Mouse (Mus musculus) forebrain, embryonic 16.5 days (tissue): ENCODE data around the gene Mmp15. TPM values are rescaled to one million over a fixed set of nuclear protein-coding genes. Genes with fewer than 3 reads are reported as not detected.

ENCODE experiments used
- ATAC-seq: fragments of 200-750 bp; cut with Nextera tagmentation; 2 replicates; pipeline ENCODE4 v1.8.0; 2017; ENCODE audit warnings: mild to moderate bottlenecking, moderate library complexity
- H3K27ac ChIP-seq: fragments of 300-500 bp; sonication (generic); 2 replicates; pipeline ENCODE4 v1.5.1; 2014; ENCODE audit warnings: low read length, control low read depth
- H3K27me3 ChIP-seq: fragments of 300-500 bp; sonication (generic); replicated peaks from 2 replicates; pipeline ENCODE4 v1.6.1; 2014; ENCODE audit warnings: low read length; ENCODE audit not compliant: control insufficient read depth, insufficient read depth
- H3K36me3 ChIP-seq: fragments of 300-500 bp; sonication (generic); 2 replicates; pipeline ENCODE4 v1.6.1; 2014; ENCODE audit not compliant: control insufficient read depth, insufficient read depth
- H3K4me1 ChIP-seq: fragments of 300-500 bp; sonication (generic); replicated peaks from 2 replicates; pipeline ENCODE4 v1.6.1; 2014; ENCODE audit warnings: low read length; ENCODE audit not compliant: control insufficient read depth, insufficient read depth
- H3K4me2 ChIP-seq: fragments of 300-500 bp; sonication (generic); 2 replicates; pipeline ENCODE4 v1.6.1; 2014; ENCODE audit warnings: mild to moderate bottlenecking, low read length, control low read depth
- H3K4me3 ChIP-seq: fragments of 300-500 bp; sonication (generic); replicated peaks from 2 replicates; pipeline ENCODE4 v1.5.1; 2014; ENCODE audit warnings: mild to moderate bottlenecking, low read length, control low read depth
- H3K9ac ChIP-seq: fragments of 300-500 bp; sonication (generic); replicated peaks from 2 replicates; pipeline ENCODE4 v1.6.1; 2014; ENCODE audit warnings: low read depth, low read length, control low read depth
- H3K9me3 ChIP-seq: fragments of 300-500 bp; sonication (generic); 2 replicates; pipeline ENCODE4 v1.6.1; 2016; ENCODE audit warnings: low read length; ENCODE audit not compliant: control insufficient read depth
- WGBS: fragments of 180-500 bp; shearing (Covaris S2); extraction: QIAGEN DNeasy Blood & Tissue Kit; methylation state at CpG from one replicate; pipeline ENCODE4 v1.1.7; 2014; 5-methylcytosine and 5-hydroxymethylcytosine counted together
- polyA plus RNA-seq: library from polyadenylated mRNA; unstranded; fragments of >200 nt; fragmentation: Nextera tagmentation; extraction: Ambion mirVana; gene quantifications from 2 replicates; pipeline ENCODE4 v1.2.1, GENCODE M21; 2015

Mmp15 gene
- polyA plus RNA-seq, 1 experiment from 2014 or later, result 11.3 TPM

- Histone ChIP-seq H3K9ac (peak overlapping the region; percentile 58), H3K27me3 (no peaks in the 10 kb centered on the region), H3K36me3 (peaks cover 6% of the 10 kb centered on the region; the same call in 1 of the 2 replicates), H3K4me3 (peak overlapping the region; percentile 44), H3K4me2 (peak overlapping the region; percentile 78), H3K9me3 (no peaks in the 10 kb centered on the region), H3K27ac (no peak overlapping the region), H3K4me1 (peaks cover 13% of the 10 kb centered on the region)
- WGBS, result 4% methylated on average over 41 of the region's 41 CpGs
- peak; percentile 57 for ATAC-seq
Observed at GRCm38 (mm10) chr8:95320224-95321139, 31.6 kb upstream of the Mmp15 start.

GRCm38 (mm10) chr8:95323201-95323600 lies 28.9 kb upstream of the Mmp15 start:
- no peak for ATAC-seq
- Histone ChIP-seq H3K36me3 (peaks cover 26% of the 10 kb centered on the region), H3K4me1 (peaks cover 16% of the 10 kb centered on the region), H3K4me2 (no peak overlapping the region), H3K9ac (no peak overlapping the region), H3K9me3 (no peaks in the 10 kb centered on the region), H3K4me3 (no peak overlapping the region), H3K27ac (no peak overlapping the region), H3K27me3 (no peaks in the 10 kb centered on the region)
- WGBS, result 91% methylated on average over 3 of the region's 3 CpGs

- no peak overlapping the region for H3K27ac ChIP-seq
- no peak overlapping the region for H3K4me3 ChIP-seq
- ATAC-seq, result no peak
- no peak overlapping the region for H3K9ac ChIP-seq
- H3K27me3 ChIP-seq, result no peaks in the 10 kb centered on the region
- H3K4me2 ChIP-seq, result no peak overlapping the region
- 40% methylated on average over 5 of the region's 5 CpGs for WGBS
- peaks cover 38% of the 10 kb centered on the region for H3K36me3 ChIP-seq
- H3K9me3 ChIP-seq, result no peaks in the 10 kb centered on the region
- peaks cover 22% of the 10 kb centered on the region for H3K4me1 ChIP-seq
Observed at GRCm38 (mm10) chr8:95324646-95325045, 27.4 kb upstream of the Mmp15 start.

DNA sequence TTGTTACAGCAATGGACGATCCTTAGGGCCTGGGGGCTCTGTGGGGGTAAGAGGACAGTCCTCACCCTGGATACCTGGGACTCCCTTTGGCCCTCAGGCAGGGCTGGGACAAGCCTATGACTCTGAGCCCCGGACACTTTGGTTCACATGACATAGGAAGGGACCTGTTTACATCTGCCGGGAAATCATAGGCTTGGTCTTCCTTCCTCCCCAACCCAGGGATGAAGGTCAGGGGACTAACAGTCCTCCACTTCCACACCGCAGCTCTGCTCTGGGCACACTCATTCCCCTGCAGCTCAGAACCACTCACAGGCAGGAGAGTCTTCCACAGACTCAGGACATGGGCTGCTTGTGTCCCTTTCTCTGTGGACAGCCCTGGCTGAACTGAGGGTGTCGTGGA lies 25.2 kb upstream of the Mmp15 start:
- WGBS, result 92% methylated on average over 5 of the region's 5 CpGs
- H3K4me2 ChIP-seq, result no peak overlapping the region
- no peak overlapping the region for H3K27ac ChIP-seq
- H3K4me3 ChIP-seq, result no peak overlapping the region
- peaks cover 22% of the 10 kb centered on the region for H3K4me1 ChIP-seq
- peaks cover 38% of the 10 kb centered on the region for H3K36me3 ChIP-seq
- no peak for ATAC-seq
- no peak overlapping the region for H3K9ac ChIP-seq
- no peaks in the 10 kb centered on the region for H3K27me3 ChIP-seq
- H3K9me3 ChIP-seq, result no peaks in the 10 kb centered on the region

GRCm38 (mm10) chr8:95327866-95328465 lies 24.1 kb upstream of the Mmp15 start:
- H3K4me3 ChIP-seq, result no peak overlapping the region
- H3K27me3 ChIP-seq, result no peaks in the 10 kb centered on the region
- no peak overlapping the region for H3K4me2 ChIP-seq
- peaks cover 25% of the 10 kb centered on the region for H3K4me1 ChIP-seq
- peaks cover 35% of the 10 kb centered on the region for H3K36me3 ChIP-seq
- no peaks in the 10 kb centered on the region for H3K9me3 ChIP-seq
- WGBS, result 89% methylated on average over 46 of the region's 46 CpGs
- H3K9ac ChIP-seq, result no peak overlapping the region
- no peak overlapping the region for H3K27ac ChIP-seq
- ATAC-seq, result no peak

DNA sequence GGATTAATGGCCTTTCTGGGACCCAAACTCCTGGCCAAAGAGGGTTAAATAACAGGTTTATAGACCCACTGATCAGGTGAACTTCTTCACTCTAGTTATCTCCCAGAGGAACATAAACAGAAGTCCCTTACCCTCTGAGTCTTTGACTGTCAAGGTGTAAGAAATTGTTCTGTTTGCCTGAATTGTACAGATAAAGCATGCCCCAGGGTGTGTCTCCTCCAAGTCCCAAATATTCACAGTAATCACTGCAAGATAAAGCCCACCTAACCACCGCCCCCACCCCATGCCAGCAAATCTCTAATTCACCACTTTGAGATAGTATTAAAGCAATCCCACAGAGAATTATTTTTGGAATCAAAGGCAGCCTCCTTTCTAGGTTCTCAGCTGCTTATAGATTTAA lies 21.7 kb upstream of the Mmp15 start:
- Histone ChIP-seq H3K4me3 (peak overlapping the region; percentile 96), H3K27ac (no peak overlapping the region), H3K4me2 (peak overlapping the region; percentile 66), H3K9ac (peak overlapping the region; percentile 98), H3K4me1 (peaks cover 27% of the 10 kb centered on the region), H3K27me3 (no peaks in the 10 kb centered on the region), H3K9me3 (no peaks in the 10 kb centered on the region), H3K36me3 (peaks cover 32% of the 10 kb centered on the region)
- ATAC-seq, result no peak
- 79% methylated on average over 1 of the region's 1 CpGs for WGBS

DNA sequence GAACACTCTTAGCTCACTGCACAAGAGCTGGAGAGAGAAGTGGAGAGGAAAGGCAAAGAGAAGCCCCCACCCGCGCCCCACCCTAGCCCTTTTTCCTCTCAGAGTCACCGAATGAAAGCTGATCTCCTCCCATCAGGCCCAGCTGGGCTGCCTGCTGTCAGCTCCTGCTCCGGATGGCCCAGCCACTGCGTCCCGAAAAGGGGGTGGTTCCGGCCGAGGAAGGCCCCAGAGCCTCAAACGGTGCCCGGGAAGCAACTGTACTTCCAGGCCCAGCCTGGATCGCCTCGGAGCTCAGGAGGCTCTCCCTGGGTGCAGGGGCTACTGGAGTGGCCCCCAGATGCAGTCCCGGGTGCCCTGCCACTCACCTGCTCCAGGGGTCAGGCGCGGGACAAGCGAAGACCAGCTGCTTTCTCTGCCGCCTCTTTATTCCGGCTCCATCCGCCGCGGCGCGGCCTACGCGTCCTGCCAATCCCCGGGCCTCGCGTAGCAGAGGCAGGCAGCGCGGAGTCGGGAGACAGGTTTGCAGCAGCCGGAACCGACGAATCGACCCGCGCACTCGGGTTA lies 20.8 kb upstream of the Mmp15 start:
- WGBS, result 0% methylated on average over 36 of the region's 38 CpGs
- Histone ChIP-seq H3K27ac (peak overlapping the region; percentile 94), H3K9ac (peak overlapping the region; percentile 98), H3K4me1 (peaks cover 27% of the 10 kb centered on the region), H3K4me2 (peak overlapping the region; percentile 66), H3K9me3 (no peaks in the 10 kb centered on the region), H3K4me3 (peak overlapping the region; percentile 96), H3K36me3 (peaks cover 28% of the 10 kb centered on the region), H3K27me3 (no peaks in the 10 kb centered on the region)
- ATAC-seq, result peak; percentile 57

DNA sequence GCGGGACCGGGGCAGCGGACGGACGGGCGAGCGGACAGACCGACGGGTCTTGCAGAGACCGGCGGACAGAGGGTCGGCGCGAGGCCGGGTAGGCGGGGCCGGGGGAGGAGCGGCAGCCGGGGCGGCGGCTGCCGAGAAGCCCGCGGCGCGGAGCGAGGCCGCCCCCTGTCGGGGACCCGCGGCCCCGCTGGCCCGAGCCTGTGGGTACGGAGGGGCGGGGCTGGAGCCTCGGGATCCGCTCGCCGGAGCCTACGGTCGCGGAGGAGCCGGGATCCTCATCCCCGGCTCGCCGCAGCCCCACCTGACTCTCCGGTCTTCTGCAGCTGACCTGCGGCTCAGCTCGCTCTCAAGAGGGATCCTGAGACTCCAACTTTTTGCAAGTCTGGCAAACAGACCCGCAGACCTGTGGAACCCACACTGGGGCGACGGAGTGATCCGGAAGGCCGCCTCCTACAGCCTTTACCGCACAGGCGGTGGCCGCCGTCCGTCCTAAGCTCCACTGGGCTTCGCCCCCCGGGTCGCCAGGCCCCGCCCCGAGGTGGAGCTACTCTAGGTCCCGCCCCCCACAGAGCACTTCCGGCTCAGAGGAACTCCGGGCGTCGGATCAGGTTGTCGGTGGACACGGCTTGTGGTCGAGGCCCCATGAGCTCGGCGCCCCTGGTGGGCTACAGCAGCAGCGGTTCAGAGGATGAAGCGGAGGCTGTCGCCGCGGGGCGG lies 20.2 kb upstream of the Mmp15 start, which contains the start of the genes Zfp319 and Usb1:
Gene Zfp319 (minus strand): TSS at position 231 of the 717 bp plus-strand sequence.
Gene Usb1 (plus strand): TSS at position 565 of the 717 bp plus-strand sequence.
- Histone ChIP-seq H3K27me3 (no peaks in the 10 kb centered on the region), H3K27ac (peak within 1 kb of the TSS; percentile 94), H3K9me3 (no peaks in the 10 kb centered on the region), H3K36me3 (peaks cover 24% of the 10 kb centered on the region), H3K4me3 (peak within 1 kb of the TSS; percentile 96), H3K4me2 (peak within 1 kb of the TSS; percentile 66), H3K4me1 (peaks cover 27% of the 10 kb centered on the region), H3K9ac (peak within 1 kb of the TSS; percentile 98)
- under 1% methylated on average over 78 of the region's 80 CpGs for WGBS
- peak; percentile 94 for ATAC-seq
